Mouse (Mus musculus) frontal cortex, adult 2 months (tissue): ENCODE data around the gene Srr. TPM values are rescaled to one million over a fixed set of nuclear protein-coding genes. Genes with fewer than 3 reads are reported as not detected.
A peak's percentile ranks its signal among the peaks of the same experiment; 100 is the strongest.

ENCODE experiments used
- DNase-seq, 2 experiments: peaks; one replicate each; pipeline ENCODE4 v3.0.0; 2022; ENCODE audit warnings: low spot score in 1 of 2; ENCODE audit errors: extremely low spot score in 1 of 2
- polyA plus RNA-seq: library from polyadenylated mRNA; depleted of rRNA; stranded (reverse); fragments of >200 nt; gene quantifications from 2 replicates; pipeline ENCODE4 v1.2.3, GENCODE M21; 2012

Gene Srr
- polyA plus RNA-seq, 1 experiment: 62.9 TPM

GRCm38 (mm10) chr11:74908618-74909399 lies 16.9 kb downstream of the Srr start:
- DNase-seq: no peak

DNA sequence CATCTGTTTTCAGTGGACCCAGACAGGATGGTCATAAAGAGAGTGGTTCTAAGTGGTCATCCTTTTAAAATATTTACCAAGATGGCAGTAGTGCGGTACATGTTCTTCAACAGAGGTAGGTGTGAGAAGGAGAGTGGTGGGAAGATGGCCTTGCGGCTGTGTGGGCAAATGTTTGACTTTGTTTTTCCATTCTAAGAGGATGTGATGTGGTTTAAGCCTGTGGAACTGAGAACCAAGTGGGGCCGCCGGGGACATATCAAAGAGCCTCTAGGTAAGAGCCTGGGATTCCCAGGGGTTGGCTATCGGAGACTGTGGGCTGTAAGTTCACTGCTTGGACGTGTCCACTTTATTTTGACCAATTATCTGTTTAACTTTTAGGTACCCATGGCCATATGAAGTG lies 17.9 kb downstream of the Srr start:
- no peak for DNase-seq

DNA sequence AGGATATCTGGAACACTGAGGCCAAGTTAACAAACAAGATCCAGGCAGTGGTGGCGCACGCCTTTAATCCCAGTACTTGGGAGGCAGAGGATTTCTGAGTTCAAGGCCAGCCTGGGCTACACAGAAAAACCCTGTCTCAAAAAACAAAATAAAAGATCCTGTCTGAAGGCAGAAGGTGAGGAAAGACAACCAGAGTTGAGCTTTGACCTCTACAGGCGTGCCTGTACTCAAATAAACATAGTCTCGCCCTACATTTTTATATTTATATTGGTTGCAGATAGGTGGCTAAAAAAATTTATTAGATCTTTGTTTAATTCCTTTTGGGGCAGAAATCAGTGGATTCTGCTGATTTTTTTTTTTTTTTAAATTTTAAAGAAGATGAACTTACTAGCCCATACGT lies 23.3 kb downstream of the Srr start:
- DNase-seq: no peak

GRCm38 (mm10) chr11:74901555-74901954 lies 24.2 kb downstream of the Srr start:
- DNase-seq: no peak

DNA sequence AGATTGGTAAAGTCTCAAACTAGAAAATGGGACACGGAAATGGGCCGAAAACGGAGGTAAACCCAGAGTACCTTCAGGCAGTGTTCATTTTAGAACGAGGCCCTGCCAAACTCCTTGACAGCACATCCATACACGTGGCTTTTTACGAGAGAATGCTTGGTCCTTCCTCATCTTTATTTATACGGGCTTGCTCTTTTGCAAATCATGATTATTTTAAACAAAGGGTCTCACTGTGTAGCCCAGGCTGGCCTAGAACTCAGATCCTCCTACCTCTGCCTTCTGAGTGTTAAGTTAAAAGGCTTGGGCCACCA lies 27.3 kb downstream of the Srr start:
- no peak for DNase-seq

DNA sequence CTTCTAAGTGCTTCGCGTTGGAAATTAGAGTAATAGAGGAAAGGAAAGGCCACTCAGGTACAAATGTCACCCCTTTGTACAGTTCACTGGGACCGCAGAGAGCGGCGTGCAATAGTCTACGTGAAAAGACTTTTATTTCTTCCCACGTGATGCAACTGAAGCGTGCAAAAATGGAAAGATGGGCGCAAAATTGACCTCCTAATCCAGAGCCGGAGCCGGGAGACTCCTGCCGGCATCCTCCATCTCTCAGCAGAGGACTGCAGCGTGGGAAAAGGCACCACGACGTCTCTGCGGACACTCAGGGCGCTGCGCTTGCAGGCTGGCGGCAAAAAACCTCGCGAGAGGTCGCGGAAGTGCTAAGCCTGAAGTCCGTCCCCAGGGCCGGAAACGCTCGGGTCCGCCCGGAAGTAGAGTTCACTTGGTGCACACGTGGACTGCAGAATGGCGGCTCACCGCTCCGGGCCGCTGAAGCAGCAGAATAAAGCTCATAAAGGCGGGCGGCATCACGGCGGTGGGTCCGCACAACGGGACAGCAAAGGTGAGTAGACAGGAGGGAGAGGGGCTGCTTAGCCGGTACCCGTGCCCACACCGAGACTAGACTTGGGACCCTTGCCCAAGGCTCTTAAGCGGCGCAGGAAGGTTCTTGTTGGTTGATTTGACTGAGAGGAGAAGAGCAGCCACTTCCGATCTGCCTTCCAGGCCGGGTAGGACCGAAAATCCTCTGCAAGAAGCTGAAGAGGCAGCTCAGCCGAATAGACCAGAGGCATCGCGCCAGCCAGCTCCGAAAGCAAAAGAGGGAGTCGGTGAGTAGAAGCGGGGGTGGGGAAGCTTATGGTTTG lies 27.9 kb downstream of the Srr start, which contains the start of gene Tsr1:
Tsr1 (plus strand) TSS at position 394 of the 839 bp plus-strand sequence.
- peak; percentile 83 to 91 for DNase-seq

GRCm38 (mm10) chr11:74896901-74897677 lies 28.7 kb downstream of the Srr start, which contains the start of gene Sgsm2:
Gene Sgsm2, minus strand, starts transcription at chr11:74897060.
- DNase-seq: peak; percentile 34 to 68

GRCm38 (mm10) chr11:74895980-74896900 lies 29.5 kb downstream of the Srr start:
- DNase-seq: peak; percentile 33 to 69

DNA sequence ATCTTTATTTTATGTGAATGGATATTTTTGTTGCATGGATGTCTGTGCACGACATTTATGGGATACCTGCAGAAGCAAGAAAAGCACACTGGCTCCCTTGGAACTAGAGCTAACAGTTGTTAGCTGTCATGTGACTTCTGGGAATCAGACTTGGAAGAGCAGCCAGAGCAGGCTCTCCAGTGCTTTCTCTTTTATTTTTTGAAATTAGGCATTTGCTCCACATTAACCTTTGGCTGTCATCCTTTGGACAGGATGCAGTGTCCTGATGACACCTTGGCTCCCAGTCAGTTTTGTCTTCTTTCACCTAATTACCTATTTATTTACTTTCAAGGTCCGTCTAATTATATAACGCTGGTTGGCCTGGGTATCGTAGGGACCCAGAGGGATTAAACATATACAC lies 31.1 kb downstream of the Srr start:
- DNase-seq: no peak

DNA sequence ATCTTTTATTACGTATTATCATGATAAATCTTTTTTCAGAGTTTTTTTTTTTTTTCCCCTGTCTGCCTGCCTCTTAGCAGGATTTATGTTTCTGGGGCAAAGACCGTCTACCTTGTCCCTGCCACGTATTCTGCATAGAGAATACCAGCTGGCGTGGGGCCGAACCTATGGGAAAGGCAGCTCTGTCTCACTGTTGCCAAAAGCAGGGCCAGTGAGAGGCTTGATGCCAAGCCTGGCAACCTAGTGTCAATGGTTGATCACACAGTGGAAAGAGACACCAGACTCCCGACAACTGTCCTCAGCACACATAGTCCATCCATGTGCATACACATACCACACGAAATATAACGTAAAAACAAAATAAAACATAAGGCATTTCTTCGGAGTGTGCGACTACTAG lies 42.6 kb downstream of the Srr start:
- DNase-seq: no peak

DNA sequence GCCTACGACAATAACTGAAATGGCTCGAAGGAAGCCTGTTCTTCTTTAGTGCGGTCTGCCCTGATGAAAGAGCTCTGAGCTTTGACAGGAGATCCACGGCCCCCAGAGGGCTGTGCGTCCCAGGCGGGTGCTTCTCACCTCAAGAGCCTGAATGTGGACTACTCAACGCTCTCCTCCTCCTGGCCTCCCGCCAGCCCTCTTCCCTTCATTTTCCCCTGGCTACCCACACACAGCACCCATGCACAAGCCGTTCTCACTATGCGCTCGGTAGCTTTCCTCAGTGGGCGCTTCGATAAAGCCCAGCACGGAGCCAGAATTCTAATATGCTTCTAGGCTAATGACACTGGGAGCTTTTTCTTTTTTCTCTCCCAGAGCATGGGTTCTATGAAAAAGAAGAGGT lies 43.8 kb downstream of the Srr start:
- DNase-seq: peak in 1 of 2 experiments; percentile 74

DNA sequence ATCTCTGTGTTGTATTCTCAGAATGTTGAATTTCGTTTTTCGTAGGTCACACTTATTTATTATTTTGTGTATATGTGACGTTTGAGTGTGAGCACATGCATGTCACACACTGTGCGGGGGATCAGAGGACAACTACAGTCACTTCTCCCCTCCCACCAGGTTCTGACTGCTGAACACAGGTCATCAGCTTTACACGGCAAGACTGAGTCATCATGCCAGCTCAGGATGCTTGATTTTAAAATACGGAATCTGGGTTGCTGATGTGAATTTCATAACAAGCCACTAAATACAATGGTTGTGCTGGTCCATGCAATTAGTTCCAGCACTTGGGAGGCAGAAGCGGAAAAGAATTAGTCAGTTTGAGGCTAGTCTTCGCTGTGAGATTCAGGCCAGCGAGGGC lies 44.7 kb downstream of the Srr start:
- no peak for DNase-seq

- DNase-seq: peak; percentile 63 to 75
These were observed 48.9 kb downstream of the Srr start for GRCm38 (mm10) chr11:74876801-74877200.

DNA sequence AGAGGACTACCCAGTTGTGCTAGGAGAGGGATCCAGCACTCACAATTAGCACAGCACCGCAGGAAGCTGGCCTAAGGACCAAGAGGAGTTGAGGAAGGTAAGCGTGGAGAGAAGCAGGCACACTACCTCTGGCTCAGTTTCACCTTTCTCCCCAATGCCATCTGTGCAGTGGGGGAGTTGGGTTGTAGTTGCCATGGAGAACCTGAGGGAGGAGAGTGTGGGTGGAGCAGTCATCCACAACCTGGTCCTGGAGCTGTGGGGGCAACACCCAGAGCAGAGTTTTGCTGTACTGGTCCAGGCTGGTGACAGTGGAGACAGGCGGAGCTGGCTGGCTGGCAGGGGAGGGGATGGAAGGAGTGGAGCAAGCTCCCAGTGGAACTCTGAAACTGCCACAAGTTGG lies 51.1 kb downstream of the Srr start:
- DNase-seq: peak in 1 of 2 experiments; percentile 61

- peak; percentile 55 to 80 for DNase-seq
These were observed 54.6 kb downstream of the Srr start for GRCm38 (mm10) chr11:74870991-74871622.

DNA sequence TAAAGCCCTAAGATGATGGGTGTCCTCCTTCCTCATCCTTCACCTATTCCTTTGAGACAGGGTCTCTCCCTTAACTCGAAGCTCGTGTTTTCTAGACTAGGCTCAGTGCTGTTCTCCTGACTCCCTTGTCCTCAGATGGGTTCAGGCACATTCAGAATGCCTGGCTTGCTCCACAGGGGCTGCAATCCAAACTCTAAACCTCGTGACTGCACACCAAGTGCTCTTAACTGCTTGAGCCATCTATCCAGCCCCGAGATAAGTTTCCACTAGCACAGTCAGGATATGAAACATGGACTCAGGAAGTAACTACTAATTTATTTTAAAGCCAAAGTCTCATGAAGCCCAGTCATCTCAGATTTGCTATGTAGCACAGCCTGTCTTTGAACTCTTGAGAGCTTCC lies 55.2 kb downstream of the Srr start:
- DNase-seq: no peak

DNA sequence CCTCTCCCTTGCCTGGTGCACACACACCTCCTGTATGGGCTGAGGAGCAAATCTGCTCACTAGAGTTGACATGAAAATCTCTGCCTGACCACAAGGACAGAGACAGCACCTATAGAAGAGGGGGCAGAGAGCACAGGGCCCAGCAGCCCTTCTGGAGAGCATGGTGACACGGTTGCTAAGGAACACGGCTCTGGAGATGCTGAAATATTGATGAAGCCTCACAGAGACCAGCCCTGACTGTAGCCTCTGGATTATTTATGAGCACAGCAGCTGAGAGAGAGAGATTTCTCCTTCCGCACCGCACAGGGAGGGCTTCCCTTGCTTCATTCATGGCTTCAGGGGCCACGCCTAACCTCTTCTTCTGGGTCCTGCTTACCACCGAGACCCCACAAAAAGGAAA lies 56.1 kb downstream of the Srr start:
- no peak for DNase-seq

GRCm38 (mm10) chr11:74868046-74868760 lies 57.5 kb downstream of the Srr start:
- DNase-seq: no peak

- no peak for DNase-seq
These were observed 58.6 kb downstream of the Srr start for GRCm38 (mm10) chr11:74867181-74867580.
